Mouse (Mus musculus) G1E (cell line): ENCODE measurements around the gene Slc25a13.

Source experiments
- CTCF ChIP-seq: IDR thresholded peaks from 2 replicates; pipeline ENCODE4 v1.5.1; 2012; ENCODE audit warnings: low read depth, low read length, inconsistent platforms, mixed read lengths
- GATA1 ChIP-seq: IDR thresholded peaks from 2 replicates; pipeline ENCODE4 v1.6.1; 2012; ENCODE audit warnings: borderline replicate concordance, low read length, inconsistent platforms, mixed read lengths
- POLR2AphosphoS5 ChIP-seq: IDR thresholded peaks from 2 replicates; pipeline ENCODE4 v1.6.1; 2012; ENCODE audit warnings: low read depth, low read length, inconsistent platforms; ENCODE audit not compliant: insufficient replicate concordance

GRCm38 (mm10) chr6:6219661-6220370 is 2.8 kb upstream of the Slc25a13 start:
- no peak for TF ChIP-seq CTCF
- TF ChIP-seq POLR2AphosphoS5, result no peak
- no peak for TF ChIP-seq GATA1
